Mouse (Mus musculus): Measurements from ENCODE around the gene Gm16503. TPM values are rescaled to one million over a fixed set of nuclear protein-coding genes. Genes with fewer than 3 reads are reported as not detected.
"Not testable (repeated sequence)": the region's sequence is repeated elsewhere in the genome, so short reads cannot be mapped to it uniquely, and the experiment has no call there.

The Gm16503 gene
- polyA plus RNA-seq (2011; ENCODE audit: insufficient read length, low read depth, missing spikeins), result 0.20 and 0.21 TPM in 2 replicates

DNA sequence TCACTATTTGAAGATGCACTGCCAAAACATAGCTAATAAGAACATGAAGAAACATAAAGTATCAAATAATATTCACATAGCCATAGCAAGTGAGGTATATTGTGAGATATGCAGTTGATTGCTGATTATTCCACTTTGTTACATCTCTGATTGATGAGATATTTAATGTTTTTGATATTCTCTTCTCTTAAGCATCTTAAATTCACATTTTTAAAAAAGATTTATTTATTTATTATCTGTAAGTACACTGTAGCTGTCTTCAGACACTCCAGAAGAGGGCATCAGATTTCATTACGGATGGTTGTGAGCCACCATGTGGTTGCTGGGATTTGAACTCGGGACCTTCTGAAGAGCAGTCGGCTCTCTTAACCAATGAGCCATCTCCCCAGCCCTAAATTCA is at the start of gene Gm16503:
Gene Gm16503, plus strand, starts transcription at position 301 of the 400 bp plus-strand sequence.
- H3K27ac ChIP-seq (ENCODE audit: insufficient read depth, low read length); H3K4me3 ChIP-seq (ENCODE audit: insufficient read depth, low read length); H3K4me1 ChIP-seq (ENCODE audit: control insufficient read depth, insufficient read depth, low read length): not testable (repeated sequence)

DNA sequence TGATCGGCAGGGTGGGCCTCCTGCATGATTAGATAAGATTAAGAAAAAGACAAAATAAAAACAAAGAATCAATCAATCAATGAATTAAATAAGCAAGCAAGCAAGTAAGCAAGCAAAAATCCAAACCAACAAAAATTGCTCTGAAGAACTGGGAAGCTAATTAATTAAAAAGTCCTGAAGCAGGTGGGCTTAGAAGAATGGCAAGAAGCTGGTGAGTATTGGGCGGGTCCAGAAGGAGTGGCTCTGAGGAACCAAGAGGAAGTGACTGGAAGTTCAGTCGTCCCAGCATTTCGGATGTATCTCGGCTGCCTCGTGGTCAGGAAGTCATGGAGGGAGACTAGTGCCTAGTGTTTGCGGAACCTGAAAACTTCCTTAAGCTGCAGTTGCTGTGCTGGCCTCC is 47.9 kb upstream of the Gm16503 start, which contains the start of gene Zfp982:
Gene Zfp982, plus strand, starts transcription at position 301 of the 400 bp plus-strand sequence.
- H3K4me1 ChIP-seq (ENCODE audit: control insufficient read depth, insufficient read depth, low read length); H3K4me3 ChIP-seq (ENCODE audit: insufficient read depth, low read length); H3K27ac ChIP-seq (ENCODE audit: insufficient read depth, low read length): not testable (repeated sequence)

DNA sequence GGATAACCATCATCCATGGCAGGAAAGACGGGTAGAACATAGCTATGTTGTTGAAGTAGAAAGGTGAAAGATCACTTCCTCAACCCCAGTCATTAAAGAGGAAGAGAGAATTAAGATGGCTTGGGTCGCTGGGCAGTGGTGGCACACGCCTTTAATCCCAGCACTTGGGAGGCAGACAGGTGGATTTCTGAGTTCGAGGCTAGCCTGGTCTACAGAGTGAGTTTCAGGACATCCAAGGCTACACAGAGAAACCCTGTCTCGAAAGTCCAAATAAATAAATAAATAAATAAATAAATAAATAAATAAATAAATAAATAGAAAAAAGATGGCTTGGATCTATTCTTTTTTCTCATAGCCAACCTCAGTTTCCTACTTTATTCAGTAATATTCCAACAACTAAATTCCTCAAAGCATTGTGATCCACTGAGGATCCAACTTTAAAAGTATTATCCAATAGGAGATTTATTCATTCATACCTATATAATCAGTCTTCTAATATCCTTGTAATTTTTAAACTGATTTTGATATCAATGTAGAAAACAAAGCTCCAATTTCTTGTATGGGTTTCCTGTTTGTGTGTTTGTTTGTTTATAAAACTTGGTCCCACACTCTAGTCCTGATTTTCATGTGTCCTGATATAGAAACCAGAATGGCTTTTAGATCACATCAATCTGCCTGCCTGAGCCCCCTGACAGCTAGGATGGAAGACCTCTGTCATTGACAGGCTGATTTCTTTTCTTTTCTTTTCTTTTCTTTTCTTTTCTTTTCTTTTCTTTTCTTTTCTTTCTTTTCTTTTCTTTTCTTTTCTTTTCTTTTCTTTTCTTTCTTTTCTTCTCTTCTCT is 41.0 kb upstream of the Gm16503 start:
- H3K4me1 ChIP-seq (ENCODE audit: control insufficient read depth, insufficient read depth, low read length); H3K4me3 ChIP-seq (ENCODE audit: insufficient read depth, low read length); H3K27ac ChIP-seq (ENCODE audit: insufficient read depth, low read length): not testable (repeated sequence)

DNA sequence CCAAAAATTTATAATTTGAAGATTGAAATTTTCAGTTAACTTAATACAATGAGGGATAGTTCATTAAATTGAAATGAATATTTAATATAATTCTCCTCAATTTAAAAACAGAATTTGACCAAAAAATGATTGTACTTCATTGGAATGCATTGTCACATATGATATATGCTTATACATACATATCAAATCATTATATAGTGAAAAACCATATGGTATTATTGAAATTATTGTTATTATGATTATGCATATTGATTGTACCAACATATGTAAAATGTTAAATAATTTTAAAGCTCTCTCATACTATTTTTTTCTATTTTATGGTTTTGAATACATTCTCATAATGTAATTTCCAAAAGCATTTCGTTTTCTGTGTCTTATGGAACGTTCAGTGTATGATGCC is 30.8 kb upstream of the Gm16503 start:
- TF ChIP-seq POLR2A (IDR thresholded peaks at IDR 0.05; ENCODE audit: low read depth, low read length) (no peak), CTCF (IDR thresholded peaks at IDR 0.05; ENCODE audit: borderline replicate concordance, insufficient read depth, low read length) (no peak)
- Histone ChIP-seq H3K4me3 (ENCODE audit: insufficient read depth, low read length) (no peak overlapping the region), H3K4me1 (ENCODE audit: control insufficient read depth, insufficient read depth, low read length) (no peaks in the 10 kb centered on the region), H3K27ac (ENCODE audit: insufficient read depth, low read length) (no peak overlapping the region)

DNA sequence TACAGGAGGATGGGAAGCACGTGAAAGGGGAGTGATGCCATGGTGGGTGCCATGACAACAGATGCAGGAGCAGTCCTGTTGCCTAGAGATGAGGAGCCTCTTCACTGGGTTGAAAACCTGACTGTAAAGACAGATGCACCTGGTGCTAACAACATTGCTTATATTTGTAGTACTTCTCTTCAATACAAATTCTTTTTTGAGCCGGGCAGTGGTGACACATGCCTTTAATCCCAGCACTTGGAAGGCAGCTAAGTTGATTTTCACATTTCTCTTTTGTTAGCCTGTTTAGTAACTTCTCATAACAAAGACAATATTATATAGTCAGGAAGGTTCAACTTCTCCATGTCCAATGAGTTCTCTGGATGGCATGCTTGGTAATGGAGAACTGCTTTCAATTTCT is 21.0 kb upstream of the Gm16503 start:
- H3K4me3 ChIP-seq (ENCODE audit: insufficient read depth, low read length), result no peak overlapping the region
- H3K27ac ChIP-seq (ENCODE audit: insufficient read depth, low read length), result no peak overlapping the region
- no peaks in the 10 kb centered on the region for H3K4me1 ChIP-seq (ENCODE audit: control insufficient read depth, insufficient read depth, low read length)
- TF ChIP-seq CTCF (IDR thresholded peaks at IDR 0.05; ENCODE audit: borderline replicate concordance, insufficient read depth, low read length) (no peak), POLR2A (IDR thresholded peaks at IDR 0.05; ENCODE audit: low read depth, low read length) (no peak)

DNA sequence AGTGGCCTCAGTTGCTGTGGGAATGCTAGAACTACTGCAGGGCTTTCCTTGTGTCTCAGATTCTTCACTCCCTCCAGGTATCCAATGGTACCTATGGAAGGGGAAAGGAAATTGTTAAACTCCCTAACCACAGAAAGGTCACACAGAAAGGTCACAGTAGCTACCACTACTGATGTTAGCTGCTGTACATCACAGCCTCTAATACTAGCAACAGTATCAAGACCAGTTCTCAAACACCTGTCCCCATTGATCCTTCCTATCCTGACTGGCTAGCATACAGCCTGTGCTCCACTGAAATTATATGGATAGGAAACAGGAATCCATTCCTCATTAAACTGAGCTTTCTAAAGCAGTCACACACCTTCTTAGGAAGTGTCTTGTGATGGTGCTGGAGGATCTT is 19.9 kb upstream of the Gm16503 start:
- H3K4me1 ChIP-seq (ENCODE audit: control insufficient read depth, insufficient read depth, low read length), result no peaks in the 10 kb centered on the region
- no peak for TF ChIP-seq POLR2A (IDR thresholded peaks at IDR 0.05; ENCODE audit: low read depth, low read length)
- no peak for TF ChIP-seq CTCF (IDR thresholded peaks at IDR 0.05; ENCODE audit: borderline replicate concordance, insufficient read depth, low read length)
- no peak overlapping the region for H3K27ac ChIP-seq (ENCODE audit: insufficient read depth, low read length)
- H3K4me3 ChIP-seq (ENCODE audit: insufficient read depth, low read length), result no peak overlapping the region

DNA sequence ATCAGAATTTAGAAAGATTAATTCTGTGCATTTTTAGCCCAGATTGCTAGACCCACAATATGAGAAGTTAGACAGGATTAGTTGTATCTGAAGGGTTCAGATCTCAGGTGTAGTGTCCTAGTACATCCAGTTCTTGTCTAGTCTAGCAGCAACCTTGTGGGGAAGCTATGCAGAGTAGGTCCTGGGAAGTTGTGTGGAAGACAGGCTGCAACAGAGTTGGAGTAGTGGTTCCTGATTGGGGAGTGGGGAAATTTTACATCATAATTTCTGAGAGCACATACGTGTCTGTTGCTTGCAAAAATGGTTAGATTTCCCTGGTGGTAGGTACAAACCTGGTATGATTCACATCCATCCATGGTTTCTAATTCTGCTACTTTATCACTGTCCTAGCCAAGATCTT is 14.9 kb upstream of the Gm16503 start:
- no peak overlapping the region for H3K4me3 ChIP-seq (ENCODE audit: insufficient read depth, low read length)
- no peak overlapping the region for H3K27ac ChIP-seq (ENCODE audit: insufficient read depth, low read length)
- no peaks in the 10 kb centered on the region for H3K4me1 ChIP-seq (ENCODE audit: control insufficient read depth, insufficient read depth, low read length)
- TF ChIP-seq CTCF (IDR thresholded peaks at IDR 0.05; ENCODE audit: borderline replicate concordance, insufficient read depth, low read length) (no peak), POLR2A (IDR thresholded peaks at IDR 0.05; ENCODE audit: low read depth, low read length) (no peak)

DNA sequence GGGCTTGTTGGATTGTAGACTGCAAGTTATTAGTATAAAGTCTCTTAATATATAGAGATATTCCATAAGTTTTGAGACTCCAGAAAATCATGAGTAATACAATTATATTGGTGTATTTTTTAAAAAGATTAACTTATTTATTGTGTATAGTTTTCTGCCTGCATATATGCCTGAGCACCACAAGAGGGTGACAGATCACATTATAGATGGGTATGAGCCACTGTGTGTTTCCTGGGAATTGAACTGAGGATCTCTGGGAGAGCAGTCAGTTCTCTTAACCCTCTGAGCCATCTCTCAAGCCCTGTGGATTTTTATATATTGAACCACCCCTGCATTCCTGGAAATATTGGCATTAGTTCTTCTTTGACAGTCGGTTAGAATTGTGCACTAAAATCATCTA is 9.7 kb upstream of the Gm16503 start:
- TF ChIP-seq POLR2A (IDR thresholded peaks at IDR 0.05; ENCODE audit: low read depth, low read length), result no peak
- no peak for TF ChIP-seq CTCF (IDR thresholded peaks at IDR 0.05; ENCODE audit: borderline replicate concordance, insufficient read depth, low read length)

DNA sequence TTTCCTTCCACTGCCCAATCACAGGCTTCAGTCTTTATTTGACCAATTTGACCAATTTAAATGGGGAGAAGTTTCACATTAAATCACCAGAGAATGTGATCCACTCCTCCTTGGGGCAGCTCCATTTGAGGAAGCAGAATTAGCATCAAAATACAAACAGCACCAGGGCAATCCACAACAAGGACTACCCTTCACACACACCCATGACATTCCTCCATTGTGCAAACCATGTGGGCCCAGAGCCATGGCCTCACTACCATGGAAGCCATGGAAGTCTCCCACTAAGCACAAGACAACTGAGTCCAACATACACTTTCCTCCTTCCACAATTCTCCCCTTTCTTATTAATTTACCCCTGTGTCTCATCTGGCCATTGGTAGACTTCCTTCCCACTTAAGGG is 4.1 kb upstream of the Gm16503 start:
- H3K4me3 ChIP-seq (ENCODE audit: insufficient read depth, low read length); H3K4me1 ChIP-seq (ENCODE audit: control insufficient read depth, insufficient read depth, low read length); H3K27ac ChIP-seq (ENCODE audit: insufficient read depth, low read length): not testable (repeated sequence)

More for the DNA sequence above, 9.7 kb upstream of the Gm16503 start:
- Histone ChIP-seq H3K4me1 (ENCODE audit: control insufficient read depth, insufficient read depth, low read length) (no peaks in the 10 kb centered on the region), H3K27ac (ENCODE audit: insufficient read depth, low read length) (no peak overlapping the region), H3K4me3 (ENCODE audit: insufficient read depth, low read length) (no peak overlapping the region)

DNA sequence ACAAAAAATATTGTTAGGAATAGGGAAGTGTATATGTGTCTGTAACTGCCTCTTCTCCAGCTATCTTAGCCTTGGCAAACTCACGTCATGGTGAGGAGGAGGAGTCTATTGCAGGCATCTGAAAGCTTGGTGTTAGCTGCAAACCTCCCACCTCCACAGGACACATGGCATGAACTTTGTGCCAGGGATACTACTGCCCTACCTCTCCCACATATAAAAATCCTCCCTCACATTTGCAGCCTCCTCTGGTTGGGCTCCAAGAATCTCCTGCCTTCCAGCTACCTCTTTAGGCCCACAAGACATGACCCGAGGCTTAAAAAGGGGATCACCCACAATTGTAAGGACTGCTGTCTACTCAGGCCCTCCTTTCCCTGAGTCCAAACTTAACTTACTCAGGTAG is 2.3 kb upstream of the Gm16503 start:
- Histone ChIP-seq H3K4me1 (ENCODE audit: control insufficient read depth, insufficient read depth, low read length) (no peaks in the 10 kb centered on the region), H3K4me3 (ENCODE audit: insufficient read depth, low read length) (no peak overlapping the region), H3K27ac (ENCODE audit: insufficient read depth, low read length) (no peak overlapping the region)
- no peak for TF ChIP-seq CTCF (IDR thresholded peaks at IDR 0.05; ENCODE audit: borderline replicate concordance, insufficient read depth, low read length)
- TF ChIP-seq POLR2A (IDR thresholded peaks at IDR 0.05; ENCODE audit: low read depth, low read length), result no peak

DNA sequence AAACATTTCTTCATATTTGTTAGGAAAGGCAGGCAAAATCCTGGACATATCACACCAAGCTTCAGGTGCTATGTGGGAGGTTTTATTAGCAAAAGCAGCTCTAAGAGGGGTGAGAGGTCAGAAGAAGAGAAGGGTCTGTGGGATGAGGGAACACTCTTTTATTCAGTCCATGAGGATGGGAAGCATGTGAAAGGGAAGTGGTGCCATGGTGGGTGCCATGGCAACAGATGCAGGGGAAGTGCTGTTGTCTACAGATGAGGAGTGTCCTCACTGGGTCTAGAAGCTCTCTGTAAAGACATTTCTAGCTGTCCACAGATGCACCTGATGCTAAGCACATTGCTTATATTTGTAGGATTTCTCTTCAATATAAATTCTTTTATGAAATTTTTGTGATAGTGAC is 1.1 kb downstream of the Gm16503 start:
- H3K4me1 ChIP-seq (ENCODE audit: control insufficient read depth, insufficient read depth, low read length), result no peaks in the 10 kb centered on the region
- no peak for TF ChIP-seq POLR2A (IDR thresholded peaks at IDR 0.05; ENCODE audit: low read depth, low read length)
- no peak for TF ChIP-seq CTCF (IDR thresholded peaks at IDR 0.05; ENCODE audit: borderline replicate concordance, insufficient read depth, low read length)
- H3K27ac ChIP-seq (ENCODE audit: insufficient read depth, low read length), result no peak overlapping the region
- no peak overlapping the region for H3K4me3 ChIP-seq (ENCODE audit: insufficient read depth, low read length)

DNA sequence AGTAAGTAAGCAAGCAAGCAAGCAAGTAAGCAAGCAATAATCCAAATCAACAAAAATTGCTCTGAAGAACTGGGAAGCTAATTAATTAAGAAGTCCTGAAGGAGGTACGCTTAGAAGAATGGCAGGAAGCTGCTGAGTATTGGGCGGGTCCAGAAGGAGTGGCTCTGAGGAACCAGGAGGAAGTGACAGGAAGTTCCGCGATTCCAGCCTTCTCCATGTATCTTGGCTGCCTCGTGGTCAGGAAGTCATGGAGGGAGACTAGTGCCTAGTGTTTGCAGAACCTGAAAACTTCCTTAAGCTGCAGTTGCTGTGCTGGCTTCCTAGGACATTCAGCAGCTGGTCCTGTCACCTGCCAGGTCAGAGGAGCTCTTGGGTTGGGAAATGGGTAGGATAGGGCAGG is 13.1 kb downstream of the Gm16503 start, which contains the start of gene Zfp985:
Gene Zfp985, plus strand, starts transcription at position 207 of the 400 bp plus-strand sequence.
- not testable (repeated sequence) for H3K4me3 ChIP-seq (ENCODE audit: insufficient read depth, low read length); H3K4me1 ChIP-seq (ENCODE audit: control insufficient read depth, insufficient read depth, low read length); H3K27ac ChIP-seq (ENCODE audit: insufficient read depth, low read length)

DNA sequence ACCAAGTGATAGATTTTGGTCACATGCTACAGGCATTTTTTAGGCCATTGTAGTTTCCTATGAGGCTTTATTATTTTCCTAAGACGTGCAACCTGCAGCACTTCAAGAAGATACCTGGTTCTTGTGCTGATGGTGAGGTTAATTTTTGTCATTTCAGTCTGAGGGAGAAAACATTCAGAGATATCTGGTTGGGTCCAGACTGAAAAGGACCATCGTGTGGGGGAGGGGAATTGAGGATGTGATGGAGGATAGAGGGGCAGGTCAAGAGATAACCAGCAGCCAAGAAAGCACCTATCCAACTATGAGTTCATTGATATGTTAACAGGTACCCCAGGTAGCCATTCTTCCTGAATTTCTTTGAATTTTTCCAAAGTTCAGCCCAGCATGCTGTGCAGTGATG is 14.3 kb downstream of the Gm16503 start:
- H3K4me3 ChIP-seq (ENCODE audit: insufficient read depth, low read length); H3K4me1 ChIP-seq (ENCODE audit: control insufficient read depth, insufficient read depth, low read length); H3K27ac ChIP-seq (ENCODE audit: insufficient read depth, low read length): not testable (repeated sequence)

DNA sequence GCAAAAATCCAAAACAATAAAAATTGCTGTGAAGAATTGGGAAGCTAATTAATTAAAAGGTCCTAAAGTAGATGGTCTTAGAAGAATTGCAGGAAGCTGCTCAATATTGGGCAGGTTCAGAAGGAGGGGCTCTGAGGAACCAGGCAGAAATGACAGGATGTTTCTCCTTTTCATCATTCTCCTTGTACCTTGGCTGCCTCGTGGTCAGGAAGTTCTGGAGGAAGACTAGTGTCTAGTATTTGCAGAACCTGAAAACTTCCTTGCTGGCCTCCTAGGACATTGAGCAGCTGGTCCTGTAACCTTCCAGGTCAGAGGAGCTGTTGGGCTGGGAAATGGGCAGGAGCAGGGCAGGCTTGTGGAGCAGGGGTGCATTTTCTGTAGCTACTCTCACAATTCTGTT is 16.9 kb downstream of the Gm16503 start:
- not testable (repeated sequence) for H3K4me1 ChIP-seq (ENCODE audit: control insufficient read depth, insufficient read depth, low read length); H3K27ac ChIP-seq (ENCODE audit: insufficient read depth, low read length); H3K4me3 ChIP-seq (ENCODE audit: insufficient read depth, low read length)

DNA sequence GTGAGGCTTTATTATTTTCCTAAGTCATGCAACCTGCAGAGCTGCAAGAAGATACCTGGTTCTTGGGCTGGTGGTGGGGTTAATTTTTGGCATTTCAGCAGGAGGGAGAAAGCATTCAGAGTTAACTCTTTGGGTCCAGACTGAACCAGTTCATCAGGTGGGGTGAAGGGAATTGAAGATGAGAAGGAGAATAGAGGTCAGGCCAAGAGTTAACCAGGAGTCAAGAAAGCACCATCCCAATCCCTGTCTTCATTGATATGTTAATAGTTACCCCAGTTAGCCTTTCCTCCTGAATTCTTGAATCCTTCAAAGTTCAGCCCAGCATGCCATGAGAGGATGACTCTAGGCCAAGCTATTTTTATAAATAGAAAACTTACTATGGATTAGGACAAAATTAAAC is 18.0 kb downstream of the Gm16503 start:
- H3K4me1 ChIP-seq (ENCODE audit: control insufficient read depth, insufficient read depth, low read length); H3K27ac ChIP-seq (ENCODE audit: insufficient read depth, low read length); H3K4me3 ChIP-seq (ENCODE audit: insufficient read depth, low read length): not testable (repeated sequence)
